Mouse (Mus musculus): ENCODE measurements around the gene Adgrl3.

GRCm38 (mm10) chr5:81275346-81276047 lies 255.6 kb downstream of the Adgrl3 start:
- TF ChIP-seq CTCF (IDR thresholded peaks at IDR 0.05; ENCODE audit: low read depth, low read length) (no peak), POLR2A (IDR thresholded peaks at IDR 0.05; ENCODE audit: insufficient read depth, low read length) (no peak)
